Mouse (Mus musculus) heart, adult 2 months (tissue): ENCODE measurements around the gene Polr3b.

Source experiments
- CTCF ChIP-seq: fragments of 200-600 bp; IDR thresholded peaks from 2 replicates; pipeline ENCODE4 v1.8.1; 2022; ENCODE audit warnings: antibody characterized with exemption, mild to moderate bottlenecking, moderate library complexity
- POLR2A ChIP-seq: fragments of 200-500 bp; IDR thresholded peaks from 2 replicates; pipeline ENCODE4 v1.6.1; 2011; ENCODE audit warnings: mild to moderate bottlenecking, low read depth, low read length, control low read depth; ENCODE audit not compliant: insufficient read depth

DNA sequence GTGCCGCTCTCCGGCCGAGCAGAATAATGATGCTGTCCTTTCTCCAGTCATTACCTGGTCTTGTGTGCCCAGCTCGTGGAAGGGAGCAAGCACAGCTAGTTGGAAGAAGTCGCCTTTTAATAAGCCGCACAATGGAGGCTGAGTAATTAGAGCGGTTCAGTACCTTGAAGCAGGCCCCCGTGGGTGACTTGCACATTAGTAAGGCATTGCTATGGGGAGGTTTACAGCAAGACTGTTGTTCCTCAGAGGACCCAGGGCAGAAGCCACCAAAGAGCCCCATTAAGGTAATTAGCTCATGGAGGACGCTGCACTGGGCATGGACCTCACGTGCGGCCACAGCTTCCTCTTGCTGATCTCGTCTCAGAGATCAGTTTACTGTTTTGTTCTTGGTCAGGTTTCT, 100.6 kb downstream of the Polr3b start:
- TF ChIP-seq POLR2A = no peak
- TF ChIP-seq CTCF = no peak
